Mouse (Mus musculus): ENCODE results near the gene Gabpa.
A peak's percentile ranks its signal among the peaks of the same experiment; 100 is the strongest.

Gene Gabpa

DNA sequence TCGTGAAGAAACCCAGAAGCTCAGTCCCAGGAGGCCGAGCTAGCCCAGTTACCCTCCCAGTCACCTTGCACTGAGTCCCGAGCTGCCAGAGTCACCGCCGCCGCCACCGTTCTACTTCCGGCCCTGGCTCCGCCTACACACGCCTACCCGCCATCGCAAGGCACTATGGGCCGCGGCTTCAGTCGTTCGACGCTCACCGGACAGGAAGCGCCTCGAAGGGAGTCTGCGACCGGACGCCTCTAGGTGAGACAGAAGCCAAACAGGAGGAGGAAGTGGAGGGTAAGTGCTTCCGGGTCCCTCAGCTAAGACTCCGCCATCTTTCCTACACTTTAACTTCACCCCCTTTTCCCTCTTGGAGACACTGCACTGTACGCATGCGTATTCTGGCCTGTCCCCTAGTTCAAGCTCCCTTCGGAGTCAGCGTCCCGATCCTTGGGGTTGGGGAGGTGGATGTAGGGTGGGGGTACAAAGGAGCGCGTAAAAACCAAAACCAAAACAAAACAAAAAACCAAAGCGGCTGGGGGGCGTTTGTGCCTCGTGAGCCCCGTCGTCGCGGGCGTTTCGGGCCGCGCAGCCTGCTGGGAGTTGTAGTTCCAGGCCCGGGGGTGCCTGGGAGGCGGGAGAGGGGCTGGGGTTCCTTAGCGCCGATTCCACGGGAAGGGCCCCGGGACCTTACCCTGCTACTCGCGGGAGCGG is at the start of gene Gabpa:
Gene Gabpa (plus strand): TSS at position 181 of the 696 bp plus-strand sequence.
- peak; percentile 99 for DNase-seq (ENCODE audit: low read depth, low spot score)

DNA sequence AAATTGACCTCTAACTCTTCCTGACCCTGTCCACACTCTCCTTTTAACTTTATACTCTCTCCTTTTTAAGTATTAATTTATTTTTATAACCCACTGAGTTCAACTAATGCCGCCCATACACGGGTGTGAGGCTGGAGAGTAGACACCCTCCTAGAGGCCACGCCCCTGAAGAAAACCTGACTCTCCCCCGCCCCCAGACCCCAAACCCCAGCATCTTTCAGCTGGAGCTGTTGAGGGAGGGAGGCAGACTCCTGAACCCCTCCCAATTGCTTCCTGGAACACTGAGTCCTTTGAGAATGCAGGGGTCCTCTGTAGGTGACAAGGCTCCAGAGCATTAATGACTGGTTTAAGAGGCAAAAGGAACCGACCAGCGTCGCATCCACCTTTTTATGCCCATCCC is 49.8 kb upstream of the Gabpa start:
- peak; percentile 55 for DNase-seq (ENCODE audit: low read depth, low spot score)

DNA sequence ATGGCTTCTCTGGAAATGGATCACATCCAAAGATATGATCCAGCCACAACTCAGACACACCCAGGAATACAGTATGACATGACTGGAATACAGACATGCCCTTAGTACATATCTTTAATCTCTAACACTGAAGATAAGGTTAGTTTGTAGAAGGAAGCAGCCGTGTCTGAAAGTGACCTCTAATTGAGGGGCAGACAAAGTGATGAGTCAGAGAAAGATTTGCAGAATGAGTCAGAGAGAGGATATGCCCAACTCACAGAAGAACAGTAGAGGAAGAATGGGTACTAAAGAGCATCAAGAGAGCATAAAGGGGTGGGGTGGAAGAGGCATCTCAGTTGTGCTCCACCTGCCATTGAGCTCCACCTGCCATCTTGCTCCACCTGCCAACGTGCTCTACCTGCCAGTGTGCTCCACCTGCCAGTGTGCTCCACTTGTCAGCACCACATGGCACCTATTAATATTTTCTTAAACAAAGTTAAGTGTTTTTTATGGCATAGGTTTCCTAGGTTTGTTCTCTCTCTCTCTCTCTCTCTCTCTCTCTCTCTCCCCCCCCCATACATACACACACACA is 44.0 kb upstream of the Gabpa start:
- no peak for DNase-seq (ENCODE audit: low read depth, low spot score)

DNA sequence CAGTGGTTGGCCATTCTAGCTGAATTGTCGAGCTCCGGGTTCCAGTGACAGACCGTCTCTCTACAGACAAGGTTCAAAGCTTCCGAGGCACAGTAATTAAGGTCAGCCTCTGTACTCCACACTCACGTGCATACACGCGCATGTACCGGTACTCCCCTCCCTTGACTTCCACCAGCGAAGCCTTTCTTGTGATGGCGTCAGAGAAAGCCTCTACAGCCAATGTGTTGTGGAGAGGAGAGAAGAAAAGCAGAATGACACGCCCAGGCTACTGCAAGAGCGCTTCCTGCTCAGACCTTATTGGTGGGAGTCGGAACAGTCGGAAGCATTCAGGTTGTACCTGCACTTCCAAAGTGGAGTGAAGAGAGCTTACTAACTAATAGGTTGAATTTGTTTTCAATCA is 41.3 kb upstream of the Gabpa start:
- DNase-seq (ENCODE audit: low read depth, low spot score): peak; percentile 92

DNA sequence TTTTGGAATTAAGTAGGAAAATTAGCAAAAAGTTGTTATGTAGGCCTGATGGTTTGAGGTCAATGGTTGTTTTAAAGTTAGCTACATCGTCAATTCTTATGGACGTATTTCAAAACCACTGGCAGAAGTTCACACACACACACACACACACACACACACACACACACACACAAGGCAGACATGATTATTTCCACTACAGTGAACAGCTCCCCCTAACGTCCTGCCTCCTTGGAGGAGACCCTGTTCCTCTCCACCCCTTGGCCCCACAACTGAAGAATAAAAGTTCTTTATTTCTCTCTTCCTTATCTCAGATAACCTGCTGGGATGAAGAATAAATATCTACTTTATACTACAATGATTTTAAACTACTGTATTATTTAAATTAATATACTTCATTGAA is 39.4 kb upstream of the Gabpa start:
- no peak for DNase-seq (ENCODE audit: low read depth, low spot score)

DNA sequence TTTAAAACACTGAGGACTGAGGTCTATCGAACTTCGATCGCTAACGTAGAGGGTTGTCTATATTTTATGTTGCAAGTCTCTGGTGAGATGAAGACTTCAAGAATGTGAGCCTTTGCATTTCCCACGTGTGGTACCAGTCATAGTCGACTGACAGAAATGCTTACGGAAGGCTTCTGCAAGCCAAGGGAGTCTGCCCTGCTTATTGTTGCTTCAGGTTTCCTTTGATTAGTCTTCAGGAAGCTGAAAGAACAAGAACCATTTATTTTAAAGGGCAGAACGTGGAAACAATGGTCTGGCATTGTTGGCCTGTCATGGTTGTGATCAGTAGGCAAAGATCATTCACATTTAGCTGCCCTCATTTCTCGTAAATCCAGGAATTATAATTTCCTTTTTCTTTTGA is 38.0 kb upstream of the Gabpa start:
- DNase-seq (ENCODE audit: low read depth, low spot score): no peak

DNA sequence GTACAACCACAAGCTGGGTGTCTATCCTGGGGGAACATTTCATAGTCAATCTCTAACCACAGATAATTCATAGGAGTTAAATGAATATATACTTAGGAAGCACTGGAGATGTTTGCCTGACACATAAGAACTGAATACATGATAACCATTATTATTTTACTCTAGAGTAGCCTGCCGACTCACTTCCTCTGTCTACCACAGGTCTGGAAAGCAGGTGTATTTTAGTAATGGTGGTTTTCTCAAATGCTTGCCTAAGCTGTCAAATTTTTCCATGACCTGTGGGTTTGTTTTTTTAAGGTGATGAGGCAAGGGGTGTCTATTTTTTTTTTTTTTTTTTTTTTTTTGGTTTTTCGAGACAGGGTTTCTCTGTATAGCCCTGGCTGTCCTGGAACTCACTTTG is 34.7 kb upstream of the Gabpa start:
- no peak for DNase-seq (ENCODE audit: low read depth, low spot score)

DNA sequence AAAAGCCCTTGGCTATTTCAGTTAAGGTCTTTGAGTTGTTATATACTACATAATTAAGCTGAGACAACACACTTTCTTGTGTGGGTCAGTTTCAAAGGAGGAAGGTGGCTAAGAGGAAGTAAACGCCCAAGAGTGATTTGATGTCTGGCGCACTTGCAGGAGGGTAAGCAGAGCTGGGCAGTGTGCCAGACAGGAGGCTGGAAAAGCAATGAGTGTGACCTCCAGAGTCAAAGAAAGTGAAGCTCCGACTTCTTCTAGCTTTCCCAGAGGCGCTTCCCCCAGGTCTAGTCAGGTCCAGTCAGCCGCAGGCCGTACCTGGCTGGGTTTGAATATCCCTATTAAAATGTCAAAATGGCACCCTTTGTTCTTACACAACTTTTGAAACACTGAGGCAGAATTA is 32.5 kb upstream of the Gabpa start:
- no peak for DNase-seq (ENCODE audit: low read depth, low spot score)

DNA sequence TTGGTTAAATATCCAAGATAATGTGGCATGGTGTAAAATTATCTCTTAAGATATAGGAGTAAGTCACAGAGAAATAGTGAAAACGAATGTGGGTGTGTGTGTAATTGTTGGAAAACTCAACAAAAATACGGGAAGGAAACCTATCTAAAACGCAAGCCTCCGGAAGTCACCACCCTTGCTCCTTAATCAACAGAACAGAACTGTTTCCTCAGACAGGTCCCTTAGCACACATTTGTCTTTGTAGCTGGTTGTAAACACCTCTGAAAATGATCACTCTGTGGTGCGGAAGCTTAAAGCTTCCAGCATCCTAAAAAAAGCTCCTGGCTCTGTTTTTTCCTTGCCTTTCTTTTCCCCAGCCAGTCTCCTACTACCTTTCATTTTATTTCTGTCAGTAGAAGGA is 29.9 kb upstream of the Gabpa start:
- no peak for DNase-seq (ENCODE audit: low read depth, low spot score)

DNA sequence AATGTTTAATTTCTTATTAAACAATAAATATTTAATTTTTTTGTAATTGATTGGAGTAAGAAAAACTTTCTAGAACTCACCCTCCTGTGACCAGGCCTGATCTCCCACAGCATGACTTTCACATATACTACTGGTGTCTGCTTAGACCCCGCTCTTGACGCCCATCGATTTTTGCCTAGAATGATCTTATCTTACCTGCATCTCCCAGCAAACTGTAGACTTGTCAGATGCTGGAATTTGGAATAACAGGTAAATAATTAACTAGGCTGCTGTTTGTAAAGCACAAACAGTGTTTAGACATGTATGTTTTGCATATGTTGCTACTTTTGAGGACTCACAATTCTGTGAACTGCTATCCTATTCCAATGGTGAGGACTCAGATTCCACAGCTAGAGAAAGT is 28.6 kb upstream of the Gabpa start:
- no peak for DNase-seq (ENCODE audit: low read depth, low spot score)

DNA sequence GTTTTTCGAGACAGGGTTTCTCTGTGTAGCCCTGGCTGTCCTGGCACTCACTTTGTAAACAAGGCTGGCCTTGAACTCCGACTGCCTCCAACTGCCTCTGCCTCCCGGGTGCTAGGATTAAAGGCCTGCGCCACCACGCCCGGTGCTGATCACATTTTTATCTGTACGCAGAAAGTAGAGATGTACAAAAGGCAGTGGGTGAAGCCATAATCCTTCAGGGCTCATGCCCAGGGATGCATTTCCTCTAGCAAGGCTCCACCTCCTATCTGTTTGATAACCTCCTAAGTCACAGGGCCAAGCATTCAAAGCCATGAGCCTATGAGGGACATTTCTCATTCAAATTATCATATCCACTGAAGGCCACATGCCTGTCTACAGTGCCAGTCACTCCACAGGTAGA is 26.9 kb upstream of the Gabpa start:
- peak; percentile 51 for DNase-seq (ENCODE audit: low read depth, low spot score)

DNA sequence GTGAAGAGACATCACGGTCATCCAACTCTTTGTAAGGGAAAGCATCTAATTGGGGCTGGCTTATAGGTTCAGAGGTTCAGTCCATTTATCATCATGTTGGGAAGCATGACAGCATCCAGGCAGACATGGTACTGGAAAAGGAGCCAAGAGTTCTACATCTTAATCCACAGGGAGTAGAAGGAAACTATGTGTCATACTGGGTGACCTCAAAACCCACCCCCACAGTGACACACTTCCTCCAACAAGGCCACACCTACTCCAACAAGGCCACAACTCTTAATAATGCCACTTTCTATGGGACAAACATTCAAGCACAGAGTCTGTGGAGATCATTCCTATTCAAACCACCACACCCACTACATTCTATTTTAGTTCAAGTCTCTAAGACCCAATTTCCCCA is 24.5 kb upstream of the Gabpa start:
- no peak for DNase-seq (ENCODE audit: low read depth, low spot score)

DNA sequence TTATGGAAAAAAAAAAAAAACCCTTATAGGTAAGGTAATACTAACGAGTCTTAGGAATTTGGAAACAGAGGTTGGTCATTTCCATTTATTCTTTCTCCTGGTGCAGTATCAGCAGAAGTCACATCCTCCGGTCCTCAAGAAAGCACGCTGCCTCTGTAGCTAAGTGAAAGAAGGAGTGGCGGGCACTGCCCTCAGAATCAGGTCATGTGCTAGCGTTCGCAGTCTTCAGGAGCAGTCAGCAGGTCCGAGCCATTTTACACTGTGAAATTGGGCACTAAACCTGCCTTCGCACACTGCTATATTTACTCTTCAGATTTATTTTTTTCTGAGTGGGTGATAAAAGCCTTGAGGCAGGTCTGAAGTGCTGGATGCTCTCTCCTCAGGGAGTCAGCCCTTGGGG is 20.9 kb upstream of the Gabpa start:
- DNase-seq (ENCODE audit: low read depth, low spot score): no peak

DNA sequence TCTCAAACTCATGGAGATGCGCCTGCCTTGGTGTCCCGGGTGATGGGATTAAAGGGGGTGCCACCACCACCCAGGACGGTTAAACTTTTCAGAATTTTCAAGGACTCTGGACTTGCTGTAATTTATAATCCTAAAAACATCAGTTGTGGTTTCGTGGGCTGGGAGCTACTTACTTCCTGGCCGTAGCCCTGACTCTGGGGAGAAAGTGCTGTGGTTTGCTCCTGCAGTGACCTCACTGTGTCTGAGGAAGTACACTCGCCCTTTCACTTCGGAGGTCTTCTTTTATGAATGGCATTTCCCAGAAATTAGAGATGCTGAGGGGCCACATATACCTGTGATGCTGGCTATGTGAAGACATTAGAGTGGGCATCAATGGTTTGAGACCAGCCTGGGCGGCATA is 20.2 kb upstream of the Gabpa start:
- no peak for DNase-seq (ENCODE audit: low read depth, low spot score)

DNA sequence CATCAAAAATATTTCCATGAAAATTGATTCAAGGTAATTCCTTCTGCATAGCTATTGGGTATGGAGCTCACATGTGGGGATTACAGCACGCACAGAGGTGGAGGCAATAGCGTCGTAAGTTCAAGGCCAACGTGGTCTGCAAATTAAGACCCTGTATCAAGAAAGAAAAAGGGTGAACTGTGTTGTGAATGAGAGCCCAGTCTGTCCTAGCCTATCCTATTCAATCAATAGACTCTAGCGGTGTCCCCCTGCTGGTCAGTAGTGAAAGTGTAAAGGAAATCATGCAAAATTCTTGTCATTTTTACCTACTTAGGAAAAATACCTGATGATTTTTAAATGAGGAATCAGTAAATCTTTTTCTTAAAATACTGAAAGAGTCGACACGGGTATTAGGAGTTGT is 17.3 kb upstream of the Gabpa start:
- DNase-seq (ENCODE audit: low read depth, low spot score): peak; percentile 71

DNA sequence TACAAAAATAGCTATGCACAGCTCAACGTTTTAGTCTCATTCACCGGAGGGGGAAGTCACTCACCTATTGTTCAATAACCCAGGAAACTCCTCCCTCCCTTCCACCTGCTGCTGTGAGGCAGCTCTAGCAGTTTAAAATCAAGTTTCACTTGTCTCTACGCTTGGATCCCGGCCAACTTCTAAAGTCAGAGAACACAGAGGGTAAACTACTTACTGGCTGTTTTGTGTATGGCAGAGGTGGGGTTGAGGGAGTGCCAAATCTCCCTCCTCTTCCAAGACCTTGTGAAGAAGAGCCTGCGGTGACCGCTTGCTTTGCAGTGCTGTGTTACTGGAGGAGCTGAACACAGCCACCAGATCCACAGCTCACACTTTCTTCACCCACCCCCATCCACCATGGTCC is 9.7 kb upstream of the Gabpa start:
- DNase-seq (ENCODE audit: low read depth, low spot score): peak; percentile 97

DNA sequence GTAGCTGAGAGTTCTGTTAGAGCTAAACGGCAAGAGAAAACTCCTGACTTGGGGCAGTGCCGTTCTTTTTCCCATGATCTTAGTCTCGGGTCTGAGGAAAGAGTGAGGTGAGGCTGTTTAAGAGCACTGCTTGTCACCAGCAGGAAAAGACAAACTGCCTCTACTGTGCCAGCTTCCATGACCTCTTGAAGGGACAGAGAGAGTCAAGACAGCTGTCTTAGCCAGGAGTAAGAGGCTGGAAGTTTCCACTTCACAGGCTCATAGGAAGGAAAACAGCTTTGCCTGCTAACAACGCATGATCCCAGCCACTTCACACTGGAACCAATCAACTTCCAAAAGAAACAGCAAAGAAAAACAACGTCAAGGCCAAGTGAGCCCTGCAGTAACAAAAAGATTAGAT is 3.0 kb upstream of the Gabpa start:
- DNase-seq (ENCODE audit: low read depth, low spot score): no peak

DNA sequence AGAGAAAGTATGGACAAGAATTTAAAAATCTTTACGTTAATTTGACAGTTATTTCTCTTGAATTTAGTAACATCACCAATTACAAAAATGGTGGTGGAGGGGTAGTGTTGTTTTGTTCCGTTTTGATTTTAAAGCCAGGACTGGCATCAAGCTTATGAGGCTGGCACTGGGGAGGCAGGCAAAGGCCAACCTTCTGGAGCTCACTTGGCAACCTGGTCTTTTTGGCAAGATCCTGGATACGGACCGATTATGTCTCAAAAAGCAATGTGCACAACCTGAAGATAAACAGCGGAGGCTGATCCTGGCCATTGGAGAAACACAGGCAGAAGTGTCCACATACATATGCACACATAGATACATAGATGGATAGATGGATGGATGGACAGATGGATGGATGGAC is 2.0 kb upstream of the Gabpa start:
- no peak for DNase-seq (ENCODE audit: low read depth, low spot score)

DNA sequence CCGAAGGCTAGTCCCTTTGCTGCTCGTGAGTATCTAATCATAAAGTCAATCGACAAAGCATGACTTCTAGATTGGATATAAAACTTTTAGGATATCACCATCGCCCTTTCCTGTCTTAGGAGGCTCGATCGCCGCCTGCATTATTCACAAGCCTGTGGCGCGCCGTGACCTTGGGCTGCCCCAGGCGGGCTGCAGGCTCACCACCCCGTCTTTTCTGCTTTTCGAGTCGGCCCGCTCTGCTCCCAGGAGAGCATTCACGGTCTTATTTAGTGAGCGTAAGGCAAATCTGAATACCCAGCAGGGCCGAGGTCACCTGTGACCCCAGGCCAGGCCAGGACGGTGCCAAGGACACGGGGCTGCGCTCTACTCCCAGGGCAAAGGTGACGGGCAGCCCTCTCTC is 381 bp upstream of the Gabpa start:
- no peak for DNase-seq (ENCODE audit: low read depth, low spot score)

DNA sequence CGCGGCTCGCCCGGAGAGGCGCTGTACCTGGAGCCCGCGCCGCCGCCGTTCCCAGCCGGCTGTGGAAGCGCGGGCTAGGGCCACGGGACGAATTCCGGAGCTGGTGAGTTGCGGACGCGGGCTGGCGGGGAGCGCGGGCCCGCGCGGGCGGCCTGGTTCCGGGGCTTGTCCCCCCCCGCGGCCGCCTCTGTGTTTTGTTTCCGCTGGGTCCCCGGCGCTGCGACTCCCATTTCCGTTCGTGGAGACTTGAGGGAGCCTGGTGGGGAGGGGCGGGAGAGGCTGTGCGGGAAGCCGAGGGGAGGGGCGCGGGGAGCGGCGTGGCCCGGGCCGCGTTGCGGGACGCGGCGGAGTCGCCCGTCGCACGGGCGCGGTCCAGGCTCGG is 707 bp downstream of the Gabpa start, which contains the start of gene Atp5j:
Gene Atp5j (minus strand): TSS at position 185 of the 382 bp plus-strand sequence.
- peak; percentile 54 for DNase-seq (ENCODE audit: low read depth, low spot score)

DNA sequence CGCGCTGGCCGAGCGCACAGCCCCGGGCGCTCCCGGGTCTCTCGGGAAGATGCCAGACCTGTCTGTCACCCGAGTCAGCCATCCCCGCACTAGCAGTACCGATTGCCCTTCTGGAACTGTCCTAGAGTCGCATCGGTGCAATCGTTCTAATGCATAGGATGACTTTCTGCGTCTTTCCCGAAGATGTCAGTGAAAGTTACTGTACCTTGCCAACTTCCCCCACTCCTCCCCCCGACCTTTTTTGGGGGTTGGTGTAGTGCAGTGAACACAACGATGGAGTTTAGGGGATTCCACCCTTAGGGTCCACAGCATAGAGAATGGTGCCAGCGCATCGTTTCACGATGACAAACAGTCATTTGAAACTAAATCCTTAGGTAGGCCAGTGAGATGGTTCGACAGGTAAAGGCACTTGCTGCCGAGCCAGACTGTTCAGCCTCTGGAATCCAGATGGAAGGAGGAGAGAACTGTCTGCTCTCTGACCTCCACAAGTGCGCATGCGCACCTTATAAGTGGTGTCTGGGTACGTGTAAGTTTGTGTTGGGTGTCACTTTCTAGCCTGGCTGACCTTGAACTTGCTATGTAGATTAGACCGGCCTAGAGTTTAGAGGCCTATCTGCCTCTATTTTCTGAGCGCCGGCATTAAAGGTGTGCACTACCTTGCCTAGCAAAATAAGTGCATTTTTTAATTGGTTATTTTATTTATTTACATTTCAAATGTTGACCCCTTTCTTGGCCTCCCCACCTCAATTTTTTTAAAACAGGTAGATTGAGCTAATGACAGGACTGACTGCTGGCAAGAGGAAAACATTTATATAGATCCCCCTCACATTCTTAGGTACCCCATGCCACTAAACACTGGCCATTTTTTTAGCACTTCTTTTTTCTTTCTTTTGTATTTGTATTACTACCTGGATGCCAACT is 1.4 kb downstream of the Gabpa start:
- peak; percentile 95 for DNase-seq (ENCODE audit: low read depth, low spot score)

DNA sequence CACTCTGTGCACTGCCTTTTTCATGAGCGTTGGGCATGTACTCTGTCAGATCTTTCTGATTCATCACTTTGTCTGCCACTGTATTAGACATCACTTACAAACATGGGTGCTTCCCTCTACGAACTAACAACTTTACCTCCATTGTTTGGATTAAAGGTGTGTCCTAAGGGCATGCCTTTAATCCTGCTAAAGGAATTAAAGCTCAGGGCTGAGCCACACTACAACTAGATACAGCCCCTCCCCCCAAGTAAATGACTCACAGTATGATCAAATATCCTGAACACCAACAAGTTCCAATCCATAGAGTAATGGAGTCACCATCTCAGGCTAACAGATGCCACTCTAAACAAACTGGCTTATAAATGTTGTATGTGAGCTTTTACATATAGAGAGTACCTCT is 3.9 kb downstream of the Gabpa start:
- DNase-seq (ENCODE audit: low read depth, low spot score): peak; percentile 64

DNA sequence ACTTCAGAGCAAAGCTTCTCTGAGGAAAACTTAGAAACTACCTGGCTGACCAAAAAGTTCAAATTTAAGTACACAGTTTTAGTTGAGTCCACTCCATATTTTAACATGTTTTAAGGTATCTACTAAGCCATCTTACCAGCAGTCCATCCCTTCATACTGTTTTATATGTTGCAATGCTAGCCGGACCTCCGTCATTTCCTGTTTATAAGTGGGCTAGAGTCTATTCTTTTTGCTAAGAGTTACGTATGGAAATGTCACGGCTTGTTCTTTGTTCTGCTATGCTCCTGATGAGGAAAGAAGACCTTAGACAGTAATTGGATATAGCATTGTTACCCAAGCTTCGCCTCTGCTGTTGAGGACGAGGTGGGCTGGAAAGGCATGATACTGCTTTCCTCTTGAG is 18.8 kb downstream of the Gabpa start:
- DNase-seq (ENCODE audit: low read depth, low spot score): no peak

All from R1 (cell line).